Mouse (Mus musculus) yolk sac, embryonic 10.5 days (tissue): ENCODE data around the gene Tmf1.

Experiments used
- DNase-seq: peaks from one replicate; pipeline ENCODE4 v3.0.0-alpha.2; 2017; ENCODE audit warnings: low spot score

Tmf1 gene

GRCm38 (mm10) chr6:97178491-97179366, at the start of gene Tmf1:
Gene Tmf1, minus strand, starts transcription at chr6:97179122.
- DNase-seq: peak; percentile 92

- no peak for DNase-seq
Measured at GRCm38 (mm10) chr6:97227067-97227847, 48.3 kb upstream of the Tmf1 start.

- DNase-seq: no peak
Measured at GRCm38 (mm10) chr6:97226083-97226491, 47.2 kb upstream of the Tmf1 start.

GRCm38 (mm10) chr6:97224505-97224904, 45.6 kb upstream of the Tmf1 start:
- no peak for DNase-seq

- DNase-seq: no peak
Measured at GRCm38 (mm10) chr6:97223566-97223965, 44.6 kb upstream of the Tmf1 start.

- DNase-seq: no peak
Measured at GRCm38 (mm10) chr6:97222931-97223467, 44.1 kb upstream of the Tmf1 start.

GRCm38 (mm10) chr6:97222321-97222720, 43.4 kb upstream of the Tmf1 start:
- no peak for DNase-seq

GRCm38 (mm10) chr6:97221205-97222025, 42.5 kb upstream of the Tmf1 start:
- DNase-seq: no peak

- no peak for DNase-seq
Measured at GRCm38 (mm10) chr6:97220672-97221071, 41.8 kb upstream of the Tmf1 start.

- DNase-seq: no peak
Measured at GRCm38 (mm10) chr6:97216154-97216821, 37.4 kb upstream of the Tmf1 start.

GRCm38 (mm10) chr6:97211981-97212380, 33.1 kb upstream of the Tmf1 start:
- no peak for DNase-seq

- DNase-seq: peak; percentile 38
Measured at GRCm38 (mm10) chr6:97210962-97211601, 32.2 kb upstream of the Tmf1 start.

GRCm38 (mm10) chr6:97210191-97210961, 31.5 kb upstream of the Tmf1 start, which contains the start of gene Arl6ip5:
Gene Arl6ip5, plus strand, starts transcription at chr6:97210689.
- peak; percentile 94 for DNase-seq

- DNase-seq: no peak
Measured at GRCm38 (mm10) chr6:97209751-97210150, 30.8 kb upstream of the Tmf1 start.

GRCm38 (mm10) chr6:97209201-97209600, 30.3 kb upstream of the Tmf1 start:
- no peak for DNase-seq

GRCm38 (mm10) chr6:97208406-97208805, 29.5 kb upstream of the Tmf1 start:
- DNase-seq: no peak

- no peak for DNase-seq
Measured at GRCm38 (mm10) chr6:97207085-97207484, 28.2 kb upstream of the Tmf1 start.

- peak; percentile 100 for DNase-seq
Measured at GRCm38 (mm10) chr6:97205439-97205885, 26.5 kb upstream of the Tmf1 start, which contains the start of gene Uba3. Gene Uba3, minus strand, starts transcription at chr6:97205647.

- no peak for DNase-seq
Measured at GRCm38 (mm10) chr6:97204952-97205351, 26.0 kb upstream of the Tmf1 start.
